Mouse (Mus musculus) v-Abl transformed pro-B cells (cell line): ENCODE results near the gene Npat.

ENCODE experiments used
- in situ Hi-C, 2 experiments: fragments of 400-800 bp; cut with MboI; formaldehyde crosslinking; loops; one replicate each; pipeline ENCODE4 v1.15.1; 2025; ENCODE audit not compliant: unreplicated experiment in 2 of 2

The Npat gene

GRCm38 (mm10) chr9:53607816-53608215 is 71.0 kb downstream of the Npat start:
- in situ Hi-C loops = loop anchor here in 1 of 2 experiments (5.0 kb wide), 1 partner anchor 59 kb away; no protein-coding TSS in a partner anchor

GRCm38 (mm10) chr9:53609306-53609967 is 72.6 kb downstream of the Npat start:
- in situ Hi-C loops = loop anchor here in 1 of 2 experiments (5.0 kb wide), 1 partner anchor 58 kb away; no protein-coding TSS in a partner anchor

GRCm38 (mm10) chr9:53609968-53610781 is 73.3 kb downstream of the Npat start, which contains the start of gene Acat1:
Gene Acat1, minus strand, starts transcription at chr9:53610382.
- in situ Hi-C loops = loop anchor here in 1 of 2 experiments (5.0 kb wide), 1 partner anchor 57 kb away; no protein-coding TSS in a partner anchor

- in situ Hi-C loops = no loop called here
Observed at GRCm38 (mm10) chr9:53614286-53614685, 77.4 kb downstream of the Npat start.

GRCm38 (mm10) chr9:53615246-53615645 is 78.4 kb downstream of the Npat start:
- in situ Hi-C loops = no loop called here
